Mouse (Mus musculus) kidney, adult 11 months (tissue): ENCODE results near the gene Dusp15.
A peak's percentile ranks its signal among the peaks of the same experiment; 100 is the strongest.

Source experiments
- DNase-seq: peaks from one replicate; pipeline ENCODE4 v3.0.0; 2022

Dusp15 gene

DNA sequence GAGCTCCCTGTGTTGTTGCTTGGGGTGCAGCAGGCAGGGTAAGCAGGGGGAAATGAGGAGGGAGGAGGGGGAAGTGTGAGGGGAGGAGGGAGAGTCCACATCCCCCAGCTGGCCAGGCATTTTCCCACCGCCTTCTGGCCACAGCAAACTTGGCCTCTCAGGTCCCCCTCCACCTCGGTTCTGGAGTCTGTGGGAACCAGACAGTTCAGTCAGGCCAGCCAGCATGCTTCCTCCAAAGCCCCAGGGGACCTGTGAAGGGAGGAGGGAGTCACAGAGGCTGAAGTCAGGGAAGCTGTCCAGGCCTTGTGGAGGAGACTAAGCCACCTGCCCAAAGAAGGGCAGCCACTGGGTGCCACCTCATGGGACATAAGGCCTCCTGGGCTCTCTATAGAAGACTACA, 21.2 kb downstream of the Dusp15 start:
- DNase-seq = no peak

DNA sequence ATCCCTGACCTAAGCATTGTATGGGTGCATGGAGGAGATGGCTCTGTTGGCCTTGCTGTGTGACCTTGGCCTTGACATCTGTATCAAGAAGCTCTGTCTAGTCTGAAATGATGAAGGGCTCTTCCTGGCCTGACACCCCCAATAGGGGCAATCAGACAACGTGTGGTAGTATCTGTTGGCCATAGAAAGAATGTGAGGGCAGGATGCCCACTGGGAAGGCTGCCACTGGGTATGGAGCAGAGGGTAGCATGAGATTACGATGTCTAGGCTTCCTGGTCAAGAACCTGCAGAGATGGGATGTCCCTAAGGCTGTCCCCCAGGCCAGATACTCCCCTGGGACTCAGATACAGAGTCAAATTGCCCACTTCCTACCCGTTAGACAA, 22.5 kb downstream of the Dusp15 start:
- no peak for DNase-seq

DNA sequence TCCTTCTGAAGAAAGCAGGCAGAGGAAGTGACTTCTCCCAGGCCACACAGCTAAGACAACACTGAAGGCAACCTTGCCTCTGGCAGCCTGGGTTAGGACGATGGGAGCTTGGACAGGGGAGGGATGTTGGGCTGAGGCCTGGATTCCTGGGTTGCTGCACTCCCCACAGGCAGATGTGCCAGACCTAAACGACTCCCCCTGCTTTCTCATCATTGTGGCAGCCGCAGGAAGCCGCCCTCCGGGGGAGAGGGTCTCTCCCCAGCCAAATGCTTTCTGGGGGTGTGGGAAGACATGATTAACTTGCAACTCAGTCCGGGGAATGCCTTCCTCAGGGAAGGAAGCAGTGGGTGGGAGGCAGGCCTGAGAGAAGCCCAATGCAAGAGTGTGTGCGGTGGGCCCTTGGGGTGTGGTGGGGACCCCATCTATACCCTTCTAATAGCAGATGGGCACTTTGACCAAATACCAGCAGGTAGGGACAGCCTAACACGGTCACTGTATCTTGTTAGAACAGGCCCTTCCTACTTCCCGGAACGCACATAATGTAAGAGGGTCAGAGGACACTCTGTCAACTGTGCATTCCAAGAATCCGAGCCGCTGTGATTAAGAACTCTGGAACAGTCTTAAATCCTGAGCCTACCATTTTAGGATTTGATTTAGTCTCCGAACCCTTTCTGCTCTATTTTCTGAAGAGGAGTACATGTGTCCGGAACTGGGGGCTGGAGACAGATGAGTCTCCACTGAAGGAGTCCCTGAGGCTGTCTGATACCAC, 23.1 kb downstream of the Dusp15 start:
- no peak for DNase-seq

DNA sequence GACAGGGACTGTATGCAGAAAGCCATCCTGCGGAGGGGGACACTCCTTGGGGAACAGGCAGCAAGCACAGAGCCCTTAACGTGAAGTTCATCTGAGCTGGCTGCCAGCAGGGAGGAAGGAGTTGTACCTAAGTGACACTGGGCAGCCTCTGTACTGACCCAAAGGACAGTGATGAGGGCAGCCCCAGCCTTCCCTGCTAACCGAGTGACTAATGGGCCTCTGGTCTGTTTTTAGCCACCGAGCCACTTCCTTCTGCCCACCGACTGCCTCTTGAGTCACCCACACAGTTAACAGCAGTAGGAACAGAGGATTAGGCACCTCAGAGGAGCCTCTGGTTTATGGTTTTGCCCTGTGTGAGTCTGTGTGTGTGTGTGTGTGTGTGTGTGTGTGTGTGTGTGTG, 24.1 kb downstream of the Dusp15 start:
- no peak for DNase-seq

DNA sequence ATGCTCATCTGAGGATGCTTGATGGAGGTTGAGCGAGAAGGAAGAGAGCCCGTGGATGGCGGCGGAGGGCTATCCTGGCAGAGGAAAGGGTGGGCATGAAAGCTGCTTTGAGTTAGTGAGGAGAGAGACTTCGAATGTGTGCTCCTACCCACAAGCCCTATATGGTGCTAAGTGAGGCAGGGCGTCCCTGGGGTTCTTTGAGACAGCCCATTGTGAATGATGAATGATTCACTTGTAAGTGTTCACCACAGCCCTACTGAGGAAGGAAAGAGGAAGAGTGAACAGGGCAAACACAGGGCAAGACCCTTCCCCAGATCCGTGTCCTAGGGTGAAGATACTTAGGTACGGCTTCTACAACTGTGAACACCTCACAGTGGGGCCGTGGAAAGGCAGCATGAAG, 24.6 kb downstream of the Dusp15 start:
- no peak for DNase-seq

DNA sequence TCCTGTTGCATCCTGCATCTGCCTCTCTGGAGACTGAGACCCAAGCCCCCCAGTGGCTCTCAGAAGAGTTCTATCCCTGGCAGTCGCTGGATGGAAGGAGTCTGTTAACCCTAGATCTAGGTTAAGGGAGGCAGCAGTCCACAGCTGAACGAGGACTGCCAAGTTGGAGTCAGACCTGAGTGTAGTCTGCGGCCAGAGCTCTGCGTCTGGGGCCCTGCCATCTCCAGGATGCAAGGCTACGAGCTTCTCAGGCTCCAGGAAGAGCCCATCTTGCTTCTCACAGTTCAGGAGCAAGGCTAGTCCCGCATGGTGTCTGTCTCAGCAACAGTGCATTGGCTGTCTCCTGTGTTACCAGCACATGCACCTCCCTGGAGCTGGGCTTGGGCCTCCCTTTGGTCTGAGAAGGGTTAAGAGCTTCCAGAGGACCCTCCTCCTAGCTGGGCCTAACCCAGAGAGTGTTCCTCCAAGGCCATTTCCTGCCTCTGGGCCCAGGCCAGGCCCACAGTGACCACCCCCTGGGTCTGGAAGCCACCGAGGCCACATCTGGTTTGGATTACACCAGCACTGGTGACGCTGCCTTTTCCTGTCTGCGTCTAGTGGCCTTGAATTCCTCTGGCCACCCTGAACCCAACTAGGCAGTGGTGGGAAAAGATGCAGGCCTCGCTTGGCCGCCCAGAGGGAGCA, 26.2 kb downstream of the Dusp15 start:
- DNase-seq = peak; percentile 67

DNA sequence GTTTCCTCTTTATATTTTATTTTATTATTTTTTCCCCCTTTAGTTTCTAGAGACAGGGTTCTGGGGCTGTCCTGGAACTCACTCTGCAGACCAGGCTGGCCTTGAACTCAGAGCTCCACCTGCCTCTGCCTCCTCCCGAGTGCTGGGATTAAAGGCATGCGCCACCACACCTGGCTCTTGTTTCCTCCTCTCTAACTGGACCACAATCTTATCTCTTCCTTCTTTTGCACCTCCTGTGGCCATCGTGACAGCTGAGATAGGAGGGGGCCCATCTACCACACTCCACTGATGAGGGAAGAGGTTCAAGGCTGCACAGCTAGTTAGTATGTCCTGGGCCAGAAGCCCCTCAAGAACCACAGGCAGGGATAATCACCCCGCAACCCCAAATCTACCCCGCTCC, 27.0 kb downstream of the Dusp15 start:
- DNase-seq = no peak

DNA sequence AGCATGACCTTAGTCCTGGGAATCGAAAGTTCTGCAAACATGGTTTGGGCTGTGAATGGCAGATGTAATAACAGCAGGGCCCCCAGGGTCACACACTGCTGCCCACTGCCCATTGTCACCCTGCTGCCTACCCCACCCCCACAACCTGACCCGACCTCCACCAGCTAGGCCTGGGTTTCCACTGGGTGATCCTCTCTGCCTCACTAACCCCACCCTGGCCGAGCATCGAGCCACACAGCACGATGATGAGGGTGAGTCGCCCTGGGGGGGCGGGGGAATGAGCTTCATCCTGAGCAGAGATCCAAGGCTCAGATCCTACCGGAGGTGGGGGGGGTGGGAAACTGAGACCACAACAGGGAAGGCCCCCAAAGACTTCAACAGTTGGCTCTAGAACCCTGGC, 27.4 kb downstream of the Dusp15 start:
- DNase-seq = no peak

DNA sequence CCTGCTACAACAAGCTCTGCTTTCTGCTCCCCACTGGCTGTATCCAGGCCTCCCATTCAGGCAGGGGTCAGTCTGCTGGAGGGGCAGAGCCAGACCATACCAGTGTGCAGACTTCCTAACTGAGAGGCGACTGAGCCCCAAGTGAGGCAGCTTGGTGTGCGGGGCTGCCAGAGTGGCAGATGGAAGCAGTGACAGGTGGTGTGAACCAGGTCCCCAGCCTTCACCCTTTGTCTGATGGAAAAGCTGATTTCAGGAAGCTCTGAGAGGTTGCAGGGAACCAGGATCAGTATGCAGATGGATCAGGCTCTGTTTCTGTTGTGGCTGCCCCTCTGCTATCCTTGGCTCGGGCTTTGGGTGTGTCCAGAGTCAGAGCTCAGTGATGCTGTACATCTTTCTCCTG, 27.9 kb downstream of the Dusp15 start:
- no peak for DNase-seq

DNA sequence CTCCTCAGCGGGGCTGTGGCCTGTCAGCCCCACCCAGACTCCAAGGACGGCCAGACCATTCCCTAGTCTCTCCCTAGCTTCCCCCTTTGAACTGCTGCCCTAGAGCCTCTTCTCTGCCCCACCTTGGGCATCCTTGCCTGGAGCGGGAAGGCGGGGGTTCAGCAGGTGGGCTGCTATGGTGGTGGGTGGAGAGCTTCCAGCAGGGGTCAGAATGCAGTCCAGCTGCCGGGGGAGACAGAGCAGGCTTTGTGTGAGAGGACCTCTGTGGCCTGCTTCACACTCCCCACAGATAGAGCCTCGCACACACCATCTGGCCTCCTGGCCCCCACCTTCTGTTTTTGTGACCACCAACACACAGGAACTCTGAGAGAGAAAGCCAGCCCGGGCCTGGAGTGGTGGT, 29.1 kb downstream of the Dusp15 start:
- DNase-seq = no peak

DNA sequence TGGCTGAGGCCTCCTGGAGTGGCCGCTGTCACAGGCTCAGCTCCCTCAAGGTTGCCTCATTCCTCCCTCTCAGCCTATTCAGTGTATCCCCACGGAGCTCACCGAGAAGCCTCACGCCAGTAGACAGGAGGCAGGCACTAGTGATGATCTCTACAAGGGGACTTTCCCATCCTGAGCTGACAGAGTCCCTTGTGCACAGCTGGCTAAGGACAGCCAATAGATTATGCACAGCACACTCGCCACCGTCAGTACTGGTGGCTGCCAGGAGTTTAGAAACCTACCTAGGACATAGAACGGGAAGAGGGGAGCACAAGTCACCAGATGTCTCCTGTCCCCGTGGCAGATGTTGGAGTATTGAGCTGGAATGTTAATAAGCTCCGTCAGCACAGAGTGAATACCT, 33.8 kb downstream of the Dusp15 start:
- DNase-seq = no peak

DNA sequence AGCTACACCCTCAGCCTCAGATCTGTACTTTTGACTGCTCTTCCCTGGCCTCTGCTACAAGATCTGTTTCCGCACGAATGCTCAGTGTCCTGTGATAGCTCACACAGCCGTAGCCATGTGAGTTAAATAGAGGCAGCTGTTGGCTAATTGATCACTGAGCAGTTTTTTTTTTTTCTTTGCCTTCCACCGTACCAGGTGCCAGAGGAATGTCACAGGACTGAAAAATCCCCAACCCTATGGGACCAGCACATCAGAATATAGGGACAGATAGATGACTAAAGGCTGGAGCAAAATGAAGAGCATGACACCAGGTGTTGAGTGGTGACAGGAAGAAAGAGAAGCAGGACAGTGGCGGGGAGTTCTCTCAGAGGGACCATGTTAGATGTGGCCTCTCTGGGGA, 35.4 kb downstream of the Dusp15 start:
- no peak for DNase-seq

DNA sequence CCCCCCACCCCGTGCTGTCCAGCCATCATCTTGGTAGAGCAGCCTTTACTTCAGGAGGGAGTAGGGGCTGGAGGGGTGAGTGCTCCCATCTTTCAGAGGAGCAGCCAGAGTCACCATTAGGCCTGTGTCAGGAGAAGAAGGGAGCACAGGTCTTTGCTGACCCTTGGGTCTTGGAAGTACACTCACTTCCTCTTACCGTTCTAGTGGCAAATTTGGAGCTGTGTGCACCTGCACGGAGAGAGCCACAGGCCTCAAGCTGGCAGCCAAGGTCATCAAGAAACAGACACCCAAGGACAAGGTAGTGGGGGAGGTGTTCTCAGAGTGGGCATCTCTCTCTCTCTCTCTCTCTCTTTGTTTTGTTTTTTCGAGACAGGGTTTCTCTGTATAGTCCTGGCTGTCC, 36.0 kb downstream of the Dusp15 start:
- no peak for DNase-seq

DNA sequence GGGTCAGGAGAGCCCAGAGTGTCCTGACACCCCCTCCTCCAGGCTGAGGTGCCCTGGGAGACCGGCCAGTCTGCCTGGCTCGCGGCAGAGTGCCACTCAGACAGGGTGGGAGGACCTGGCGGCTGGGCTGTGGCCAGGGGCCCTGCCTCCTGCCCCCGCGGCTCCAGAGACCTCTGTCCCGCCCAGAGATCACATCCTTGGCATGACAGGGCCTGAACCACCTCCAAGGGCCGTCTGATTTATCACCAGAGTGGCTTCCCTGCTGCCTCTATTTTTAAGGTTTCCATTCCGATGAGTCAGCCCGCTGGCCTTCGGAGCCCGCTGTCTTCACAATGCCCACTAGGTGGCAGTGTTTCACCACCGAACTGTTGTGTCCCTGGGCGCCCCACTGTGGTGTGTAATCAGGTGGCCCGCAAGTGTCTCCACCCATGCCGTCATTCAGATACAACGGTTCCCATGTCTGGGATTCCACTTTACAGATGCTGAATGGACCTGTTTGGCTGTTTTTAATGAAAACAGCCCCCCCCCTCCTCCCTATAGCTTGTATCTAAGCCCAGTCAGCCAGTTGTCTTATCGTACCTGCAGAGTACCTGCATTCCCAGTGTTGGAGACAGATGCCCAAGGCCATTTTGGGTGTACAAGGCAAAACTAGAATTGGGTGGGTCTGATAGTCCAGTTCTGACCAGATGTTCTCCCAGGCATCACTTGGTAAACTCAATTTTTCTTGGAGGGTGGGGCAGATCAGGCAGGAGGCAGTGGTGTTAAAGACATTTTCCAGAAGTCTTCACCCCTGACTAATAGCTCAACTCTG, 37.0 kb downstream of the Dusp15 start:
- DNase-seq = peak; percentile 75

DNA sequence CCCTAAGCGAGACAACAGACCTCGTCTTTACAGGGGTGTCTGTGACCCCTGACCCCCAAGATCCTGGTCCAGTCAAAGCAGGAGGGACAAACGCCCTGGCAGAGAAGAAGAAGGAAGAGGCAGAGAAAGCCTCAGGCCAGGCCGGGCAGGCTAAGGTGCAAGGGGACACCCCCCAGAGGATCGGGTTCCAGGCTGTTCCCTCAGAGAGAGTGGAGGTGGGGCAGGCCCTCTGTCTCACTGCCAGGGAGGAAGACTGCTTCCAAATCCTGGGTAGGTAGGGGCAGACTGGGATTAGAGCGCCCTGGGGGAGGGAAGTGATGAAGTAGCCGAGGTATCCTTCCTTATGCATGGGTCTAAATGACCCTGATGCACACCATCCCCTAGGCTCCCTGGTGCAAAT, 38.0 kb downstream of the Dusp15 start:
- no peak for DNase-seq

DNA sequence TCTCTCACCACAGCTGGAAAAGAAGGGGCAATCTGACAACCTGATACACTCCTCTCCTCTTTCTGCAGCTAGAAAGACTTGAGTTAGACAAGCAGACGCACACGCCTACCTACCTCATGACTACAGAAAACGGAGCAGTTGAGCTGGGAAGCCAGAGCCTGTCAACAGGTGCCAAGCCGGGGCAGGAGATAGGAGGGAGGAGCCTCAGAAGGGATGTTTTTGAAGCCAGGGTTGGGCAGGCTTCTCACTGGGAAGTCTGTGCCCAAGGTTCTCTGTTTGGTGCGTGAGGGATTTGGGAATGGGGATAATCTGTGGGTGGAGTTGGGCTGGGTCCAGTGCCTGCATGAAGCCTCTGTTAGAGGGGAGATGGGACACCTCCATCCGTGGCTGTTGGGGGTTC, 40.1 kb downstream of the Dusp15 start:
- DNase-seq = no peak

DNA sequence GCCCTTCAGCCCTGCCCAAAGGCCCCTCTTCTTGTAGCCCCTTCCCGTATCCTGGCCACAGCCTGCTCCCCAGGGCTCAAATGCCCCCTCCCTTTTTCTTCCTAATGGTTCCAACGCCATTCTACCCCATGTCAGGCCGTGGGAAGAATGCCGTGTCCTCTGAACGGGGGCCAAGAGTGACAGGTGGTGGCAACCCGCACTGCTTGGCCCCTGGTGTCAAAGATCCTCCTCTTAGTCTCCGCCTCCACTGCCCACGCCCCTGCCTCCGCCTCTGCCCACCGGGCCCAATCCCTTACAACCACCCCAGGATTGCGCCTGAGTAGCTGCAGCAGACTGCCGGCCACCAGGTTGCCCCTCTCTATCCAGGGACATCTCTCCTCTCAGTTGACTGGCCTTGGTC, 40.5 kb downstream of the Dusp15 start, which contains the start of gene Mylk2:
Gene Mylk2, plus strand, starts transcription at position 322 of the 400 bp plus-strand sequence.
- DNase-seq = no peak

DNA sequence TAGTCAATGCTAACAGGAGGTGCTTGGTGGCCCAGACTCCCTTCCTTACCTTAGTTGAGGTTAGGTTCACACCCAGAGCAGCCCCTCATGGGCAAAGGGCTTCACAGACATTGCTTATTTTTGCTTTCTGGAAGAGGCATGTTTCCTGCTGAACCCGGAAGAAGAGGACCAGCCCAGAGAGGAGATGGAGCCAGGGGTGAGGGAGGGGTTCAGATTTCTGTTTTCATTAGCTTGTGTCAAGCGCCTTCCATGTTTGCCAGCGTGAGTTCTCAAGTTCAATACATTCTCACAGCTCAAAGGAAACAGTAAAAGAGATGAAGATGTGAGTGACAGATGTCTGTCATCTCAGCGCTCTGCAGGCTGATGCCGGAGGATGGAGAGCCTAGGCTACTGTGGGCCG, 41.6 kb downstream of the Dusp15 start:
- DNase-seq = no peak

DNA sequence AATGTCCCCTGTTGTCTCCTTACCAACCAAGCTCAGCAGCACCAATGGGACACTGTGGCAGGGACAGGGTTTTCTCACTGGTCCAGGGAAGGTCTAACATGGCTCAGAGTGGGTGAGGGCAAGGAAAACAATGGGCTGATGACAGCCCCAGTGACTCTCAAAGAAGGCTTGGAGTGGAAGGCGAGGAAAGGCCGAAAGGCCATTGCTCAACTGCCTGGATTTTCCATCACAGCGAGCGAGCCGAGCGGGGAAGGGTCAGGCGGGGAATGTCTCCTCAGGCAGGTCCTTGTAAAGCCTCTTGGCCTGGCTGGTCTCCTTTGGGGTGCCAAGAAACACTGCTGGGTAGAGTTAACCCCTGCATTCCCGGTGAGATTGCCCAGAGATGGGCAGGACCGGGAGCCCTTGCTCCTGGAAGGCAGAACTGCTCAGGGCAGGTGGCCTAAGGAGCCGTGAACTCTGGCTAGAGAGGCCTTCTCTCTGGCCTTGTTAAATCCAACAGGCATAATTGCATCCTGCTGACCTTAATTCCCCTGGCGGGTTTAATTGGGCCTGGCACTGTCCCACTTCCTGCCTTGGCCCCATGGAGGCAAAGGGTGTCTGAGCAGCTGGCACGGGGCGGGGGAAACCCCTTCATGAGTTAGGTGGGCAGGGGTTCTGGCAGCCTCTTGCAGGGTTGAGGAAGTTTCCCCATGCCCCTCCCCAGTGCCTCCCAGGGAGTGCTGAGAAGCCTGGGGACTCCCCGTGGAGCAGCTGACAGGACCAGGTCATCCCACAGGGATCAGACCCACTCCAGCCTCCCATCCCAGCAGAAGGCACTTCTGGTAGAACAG, 44.2 kb downstream of the Dusp15 start:
- no peak for DNase-seq

DNA sequence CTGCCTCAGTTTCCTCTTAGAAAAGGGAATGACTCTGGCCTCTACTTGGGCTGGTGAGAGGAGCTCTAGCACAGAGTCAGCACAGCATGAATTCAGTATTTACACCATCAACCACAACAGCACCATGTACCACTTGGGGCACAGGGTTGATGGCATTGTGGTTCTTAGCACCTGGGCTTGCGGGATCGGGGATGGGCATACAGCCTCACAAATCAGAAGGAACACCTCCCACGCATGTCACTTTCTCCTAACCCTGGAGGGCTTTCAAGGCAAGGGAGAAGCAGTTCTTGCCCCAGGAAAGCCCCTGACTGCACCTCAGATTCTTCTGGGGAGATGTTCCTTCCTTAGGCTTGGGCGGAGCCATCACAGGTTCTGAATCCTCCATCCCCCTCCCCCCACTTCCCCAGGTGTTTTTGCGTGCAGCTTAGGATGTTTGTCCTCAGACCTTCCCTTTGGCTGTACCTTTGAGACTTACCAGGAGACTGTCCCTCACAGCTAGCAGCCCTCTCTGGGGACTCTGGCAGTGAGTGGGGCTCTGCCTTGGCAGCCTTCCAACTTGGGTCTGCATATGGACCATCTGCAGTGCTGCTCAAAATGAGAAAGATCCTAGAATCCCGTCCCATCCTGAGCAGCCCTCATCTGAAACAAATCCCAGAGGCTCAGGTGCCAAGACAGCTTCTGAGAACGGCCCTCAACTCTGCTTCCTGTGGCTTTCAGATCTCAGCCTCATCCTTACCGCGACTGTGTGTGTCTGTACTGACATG, 45.0 kb downstream of the Dusp15 start:
- no peak for DNase-seq

DNA sequence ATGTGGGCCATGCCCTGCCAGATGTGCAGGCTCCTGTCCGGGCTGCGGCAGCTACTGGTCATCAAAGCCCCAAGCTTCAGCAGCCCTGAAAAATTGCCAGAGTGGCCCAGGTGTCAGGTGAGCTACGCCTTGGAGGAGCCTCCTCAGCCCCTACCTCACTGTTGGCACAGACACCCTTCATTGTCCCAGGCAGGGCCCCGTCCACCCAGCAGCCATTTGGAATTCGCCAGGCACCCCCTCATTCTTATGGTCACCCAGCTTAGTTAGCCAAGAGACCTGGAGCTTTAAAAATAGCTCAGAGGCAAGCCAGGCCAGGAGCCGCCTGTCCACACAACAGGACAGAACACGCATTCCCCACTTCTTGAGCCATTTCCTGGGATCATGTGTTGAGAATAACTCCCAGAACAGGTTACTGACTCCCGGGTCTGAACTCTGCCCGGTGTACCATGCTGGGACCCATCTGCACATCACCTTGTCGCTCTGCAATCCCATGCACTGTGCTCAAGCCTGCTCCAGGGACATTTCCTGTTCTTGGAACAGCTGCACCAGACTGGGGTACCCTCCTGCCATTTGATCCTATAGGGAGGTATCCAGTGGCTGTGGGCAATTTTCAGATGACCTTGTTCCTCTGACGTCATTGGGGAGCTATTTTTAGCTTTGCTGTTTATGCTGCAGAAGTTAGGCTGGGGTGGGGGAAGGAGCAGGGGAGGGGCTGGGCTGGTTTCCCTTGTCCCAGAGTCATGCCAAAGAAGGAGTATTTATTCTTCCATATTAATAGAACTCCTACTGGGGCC, 46.3 kb downstream of the Dusp15 start:
- DNase-seq = no peak
